Mouse (Mus musculus): ENCODE results near the gene Cdh18. TPM values are rescaled to one million over a fixed set of nuclear protein-coding genes. Genes with fewer than 3 reads are reported as not detected.

Gene Cdh18
- total RNA-seq, 2 experiments from 2014 or later, result 8.5 to 12.2 TPM

DNA sequence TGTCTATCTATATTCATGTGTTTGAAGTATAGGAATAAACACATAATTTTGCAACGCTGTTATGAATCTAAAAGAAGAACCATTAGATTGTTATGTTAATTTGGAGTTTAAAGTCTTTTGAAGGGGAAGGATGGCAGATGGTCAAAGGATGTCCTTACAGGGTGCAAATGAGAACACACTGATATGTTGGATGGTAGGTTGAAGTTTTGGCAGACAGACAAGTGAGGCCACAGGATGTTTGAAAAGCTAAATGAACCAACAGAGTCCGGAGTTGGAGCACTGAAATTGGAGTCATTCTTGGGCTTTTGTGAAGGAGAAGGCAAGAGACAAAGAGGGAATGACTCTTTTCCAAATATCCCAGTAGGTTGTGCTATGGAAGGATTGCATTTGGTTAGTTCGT lies 908.6 kb downstream of the Cdh18 start:
- no peak for DNase-seq (ENCODE audit: low spot score in 2 of 2)
- H3K4me3 ChIP-seq, result no peak overlapping the region

DNA sequence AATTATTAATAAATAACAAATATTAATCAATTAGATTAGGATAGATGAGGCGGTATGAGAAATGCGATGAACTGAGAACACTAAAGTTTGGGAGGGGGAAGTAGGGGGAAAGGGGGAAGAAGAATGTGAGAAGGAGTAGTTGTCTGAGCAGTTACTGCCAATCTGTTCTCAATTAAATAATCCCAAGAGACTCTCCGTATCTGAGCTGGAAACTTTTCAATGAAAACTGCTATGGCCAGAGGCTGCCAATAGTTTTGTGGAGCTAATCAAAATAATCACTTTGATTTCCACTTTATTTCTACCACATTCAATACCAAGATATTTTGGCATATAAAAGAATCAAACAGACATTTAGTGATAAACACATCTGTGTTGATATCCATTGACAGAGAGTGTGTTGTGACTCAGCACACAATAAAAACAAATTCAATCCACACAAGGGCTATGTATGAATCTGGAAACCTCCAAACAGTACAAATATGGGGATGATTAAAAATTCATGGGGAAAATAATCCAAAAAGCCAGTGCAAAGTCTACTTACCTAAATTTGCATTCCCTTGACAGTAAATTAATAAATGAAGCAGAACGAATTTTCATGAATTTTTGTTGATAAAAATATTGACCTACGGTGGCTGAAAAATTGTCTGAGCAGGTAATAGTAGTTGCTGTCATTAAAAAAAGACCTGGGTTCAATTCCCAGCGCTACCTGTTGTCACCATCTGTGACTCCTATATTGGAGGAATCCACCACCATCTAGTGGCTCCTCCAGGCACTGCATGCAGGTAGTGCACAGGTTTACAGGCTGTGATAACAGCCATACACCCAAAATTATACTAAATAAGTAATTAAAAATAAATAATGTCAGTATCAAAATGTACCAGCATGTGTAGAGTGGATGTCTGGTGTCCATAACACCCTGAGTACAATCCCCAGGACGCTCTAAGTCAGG lies 922.0 kb downstream of the Cdh18 start:
- Histone ChIP-seq H3K27ac (no peak overlapping the region), H3K4me3 (no peak overlapping the region)
- DNase-seq (ENCODE audit: low spot score in 2 of 2), result no peak
- TF ChIP-seq CTCF (conservative IDR thresholded peaks at IDR 0.05), result peak; percentile 73

More for the DNA sequence above, 908.6 kb downstream of the Cdh18 start:
- TF ChIP-seq CTCF (conservative IDR thresholded peaks at IDR 0.05), result no peak
- no peak overlapping the region for H3K27ac ChIP-seq

DNA sequence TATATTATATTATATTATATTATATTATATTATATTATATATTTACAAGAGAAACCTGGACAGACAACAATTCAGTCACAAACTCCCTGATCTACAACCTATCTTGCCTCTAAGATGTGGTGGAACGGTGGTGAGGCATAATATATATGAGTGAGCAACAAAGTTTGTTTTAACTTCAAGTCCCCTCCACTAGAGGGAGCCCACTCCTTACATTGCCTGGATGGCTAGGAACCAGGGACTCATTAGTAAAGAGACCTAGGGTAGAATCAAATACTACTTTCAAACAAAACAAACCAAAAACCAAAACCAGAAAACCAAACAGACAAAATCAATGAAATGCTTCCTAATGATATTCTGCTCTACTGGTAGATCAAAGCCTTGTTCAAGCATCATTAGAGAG lies 937.5 kb downstream of the Cdh18 start:
- Histone ChIP-seq H3K27ac (no peak overlapping the region), H3K4me3 (no peak overlapping the region)
- peak; percentile 37 to 62 for DNase-seq (ENCODE audit: low spot score in 2 of 2)
- peak; percentile 79 for TF ChIP-seq CTCF (conservative IDR thresholded peaks at IDR 0.05)

DNA sequence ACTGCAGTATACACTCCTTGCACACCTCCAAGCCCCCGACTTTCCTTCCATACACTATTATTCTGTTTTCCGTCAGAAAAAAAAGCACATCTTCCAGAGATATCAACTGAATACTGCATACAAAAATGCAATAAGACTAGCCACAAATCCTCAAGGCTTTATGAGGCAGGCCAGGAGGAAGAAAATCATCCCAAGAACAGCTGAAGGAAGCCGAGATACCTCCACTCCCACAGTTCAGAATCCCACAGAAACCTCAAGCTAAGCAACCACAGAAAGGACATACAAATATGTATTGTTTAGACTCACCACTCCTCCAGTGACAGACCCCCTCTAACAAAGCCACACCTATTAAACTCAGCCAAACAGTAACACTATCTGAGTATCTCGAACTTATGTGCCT lies 957.7 kb downstream of the Cdh18 start:
- DNase-seq (ENCODE audit: low spot score in 2 of 2), result no peak
- Histone ChIP-seq H3K27ac (no peak overlapping the region), H3K4me3 (no peak overlapping the region)
- TF ChIP-seq CTCF (conservative IDR thresholded peaks at IDR 0.05), result no peak

DNA sequence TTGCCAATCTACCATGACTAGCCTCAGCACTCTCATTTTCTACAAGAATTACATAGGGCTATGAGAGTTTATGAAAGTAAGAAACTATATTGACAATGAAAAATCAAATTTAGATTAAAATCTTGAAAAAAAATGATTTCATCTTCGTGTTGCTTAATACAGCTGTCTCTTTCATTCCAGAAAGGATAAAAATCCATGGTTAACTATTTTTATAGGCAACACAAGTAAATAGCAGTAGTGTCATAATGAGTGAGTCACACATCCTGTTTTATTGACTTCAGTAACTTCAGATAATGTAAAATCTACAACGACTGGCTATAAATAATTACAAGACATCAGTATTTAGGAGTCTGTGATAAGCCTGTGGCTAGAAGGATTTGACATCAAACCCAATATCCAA lies 960.9 kb downstream of the Cdh18 start:
- DNase-seq (ENCODE audit: low spot score in 2 of 2), result no peak
- no peak for TF ChIP-seq CTCF (conservative IDR thresholded peaks at IDR 0.05)
- Histone ChIP-seq H3K4me3 (no peak overlapping the region), H3K27ac (no peak overlapping the region)

DNA sequence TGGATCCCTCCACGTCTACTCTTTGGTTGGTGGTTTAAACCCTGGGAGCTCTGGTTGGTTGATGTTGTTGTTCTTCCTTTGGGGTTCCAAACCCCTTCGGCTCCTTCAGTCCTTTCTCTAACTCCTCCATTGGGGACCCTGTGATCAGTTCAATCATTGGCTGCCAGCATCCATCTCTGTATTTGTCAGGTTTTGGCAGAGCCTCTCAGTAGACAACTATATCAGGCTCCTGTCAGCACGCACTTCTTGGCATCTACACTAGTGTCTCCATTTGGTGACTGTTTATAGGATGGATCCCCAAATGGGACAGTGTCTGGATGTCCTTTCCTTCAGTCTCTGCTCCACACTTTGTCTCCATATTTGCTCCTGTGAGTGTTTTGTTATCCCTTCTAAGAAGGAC lies 967.0 kb downstream of the Cdh18 start:
- no peak for TF ChIP-seq CTCF (conservative IDR thresholded peaks at IDR 0.05)
- Histone ChIP-seq H3K27ac (no peak overlapping the region), H3K4me3 (no peak overlapping the region)
- DNase-seq (ENCODE audit: low spot score in 2 of 2), result no peak

DNA sequence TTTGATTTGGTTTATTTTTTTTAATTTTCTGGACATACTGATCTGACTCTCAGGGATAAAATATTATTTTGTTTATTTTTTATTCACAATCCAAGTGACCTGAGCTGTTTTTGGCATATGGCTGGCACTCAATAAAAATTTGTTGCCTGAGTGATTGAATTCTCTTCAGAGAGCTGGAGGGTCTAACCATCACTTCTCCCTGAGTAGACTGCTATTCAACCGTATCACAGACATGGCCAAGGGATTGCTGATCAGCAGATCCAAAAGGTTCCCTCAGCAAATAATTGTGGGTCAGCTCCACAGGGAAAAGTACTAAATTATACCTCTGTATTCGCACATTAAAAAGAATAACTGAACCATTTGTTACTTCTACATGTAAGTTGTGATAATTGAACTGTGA lies 969.3 kb downstream of the Cdh18 start:
- Histone ChIP-seq H3K4me3 (no peak overlapping the region), H3K27ac (no peak overlapping the region)
- no peak for TF ChIP-seq CTCF (conservative IDR thresholded peaks at IDR 0.05)
- no peak for DNase-seq (ENCODE audit: low spot score in 2 of 2)

Measured in layer of hippocampus, adult 2 months (tissue).